Mouse (Mus musculus): ENCODE data around the gene Hist1h2bf.
A peak's percentile ranks its signal among the peaks of the same experiment; 100 is the strongest.

Gene Hist1h2bf

DNA sequence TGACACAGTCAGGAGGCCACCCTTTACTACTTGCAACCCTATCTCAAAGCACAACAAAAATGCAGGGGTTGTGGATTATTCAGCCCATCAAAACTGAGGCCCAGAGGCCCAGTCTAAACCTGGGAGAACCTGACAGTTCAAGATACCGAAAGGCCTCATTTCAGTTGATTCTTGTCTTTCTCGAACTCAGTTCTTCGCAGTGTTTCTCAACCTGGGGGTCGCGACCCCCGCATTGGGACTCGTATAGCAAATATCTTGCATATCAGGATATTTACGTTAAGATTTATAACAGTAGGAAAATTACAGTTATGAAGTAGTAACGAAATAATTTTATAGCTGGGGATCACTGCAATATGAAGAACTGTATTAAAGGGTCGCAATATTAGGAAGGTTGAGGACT is 48.1 kb downstream of the Hist1h2bf start:
- no peak for DNase-seq (ENCODE audit: low spot score)

DNA sequence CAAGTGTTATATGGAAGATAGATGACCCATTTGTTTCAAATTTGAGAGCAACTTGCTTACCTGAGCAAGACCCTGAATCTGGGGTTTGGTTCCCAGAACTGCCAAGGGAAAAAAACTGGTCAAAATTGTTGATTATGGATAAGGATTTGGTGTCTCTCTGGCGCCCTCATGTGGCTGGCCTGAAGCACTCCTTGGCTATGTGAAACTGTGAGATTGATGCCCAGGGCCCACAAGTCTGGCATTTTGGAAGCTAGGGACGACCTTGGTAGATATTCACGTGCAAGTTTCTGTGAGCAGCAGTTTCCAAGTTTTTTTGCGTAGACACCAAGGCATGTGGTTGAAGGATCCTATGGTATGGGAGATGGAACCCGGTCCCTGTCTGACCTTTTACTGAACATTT is 49.3 kb downstream of the Hist1h2bf start:
- peak; percentile 86 for DNase-seq (ENCODE audit: low spot score)

DNA sequence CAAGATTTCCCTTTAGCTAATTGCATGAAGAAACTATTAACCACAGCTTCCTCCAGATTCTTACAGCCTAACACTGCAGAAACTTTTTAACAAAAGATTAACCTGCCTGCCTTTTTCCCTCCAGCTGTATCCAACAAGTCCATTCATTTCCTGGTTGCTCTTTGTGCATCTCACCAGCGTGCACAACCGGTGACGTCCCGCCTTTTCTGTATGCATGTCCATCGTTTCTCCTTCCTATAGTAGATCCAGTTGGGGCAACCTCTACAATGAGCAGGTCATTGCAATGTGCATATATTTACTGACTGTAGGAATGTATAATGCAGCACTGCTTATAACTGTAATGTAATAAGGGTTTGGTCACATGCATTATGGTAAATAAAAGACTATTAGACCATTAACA is 50.0 kb downstream of the Hist1h2bf start:
- no peak for DNase-seq (ENCODE audit: low spot score)

Data from adipocyte (in vitro differentiated cells).